Mouse (Mus musculus) layer of hippocampus, adult 18-20 months (tissue): ENCODE measurements around the gene Prmt3. TPM values are rescaled to one million over a fixed set of nuclear protein-coding genes. Genes with fewer than 3 reads are reported as not detected.

ENCODE experiments used
- total RNA-seq, 2 experiments: library from RNA; stranded (reverse); gene quantifications; 2 replicates each; pipeline ENCODE4 v1.2.3; 2021

Gene Prmt3
- total RNA-seq, 2 experiments from 2014 or later = 31.9 to 34.7 TPM

Other genes with a start within 250 kb of the Prmt3 start
- not detected for gene Dbx1, start 141.5 kb upstream of the Prmt3 start, total RNA-seq
- gene Htatip2, start 19.2 kb upstream of the Prmt3 start, total RNA-seq = 10 to 100 TPM; 11.1 to 12.3 TPM
- under 1 TPM; 0.05 to 0.07 TPM for gene Slc6a5, start 131.8 kb downstream of the Prmt3 start, total RNA-seq
- 10 to 100 TPM; 46.5 to 53.6 TPM for gene Nell1, start 196.5 kb downstream of the Prmt3 start, total RNA-seq